Mouse (Mus musculus) neutrophil, adult 5-6 weeks (primary cell): ENCODE results near the gene Scp2. TPM values are rescaled to one million over a fixed set of nuclear protein-coding genes. Genes with fewer than 3 reads are reported as not detected.

ENCODE experiments used
- ATAC-seq: fragments of 151-379, 151-347 bp; 2 replicates; pipeline ENCODE4 v1.8.0; 2017; ENCODE audit warnings: mild to moderate bottlenecking, moderate TSS enrichment; ENCODE audit not compliant: insufficient number of reproducible peaks, poor library complexity, low FRiP score, severe bottlenecking; ENCODE audit errors: extremely low read depth
- total RNA-seq: library from RNA; stranded (forward); fragments of 200-1000 nt; gene quantifications from 2 replicates; pipeline ENCODE4 v1.2.3, GENCODE M21; 2017

Scp2 gene
- total RNA-seq, 1 experiment from 2014 or later = 172 TPM

GRCm38 (mm10) chr4:108030888-108031501, 113.8 kb downstream of the Scp2 start:
- no peak for ATAC-seq

GRCm38 (mm10) chr4:108026193-108026592, 118.6 kb downstream of the Scp2 start:
- no peak for ATAC-seq

GRCm38 (mm10) chr4:108025269-108025668, 119.5 kb downstream of the Scp2 start:
- no peak for ATAC-seq

GRCm38 (mm10) chr4:108024641-108025040, 120.2 kb downstream of the Scp2 start:
- no peak for ATAC-seq

GRCm38 (mm10) chr4:108023186-108023585, 121.6 kb downstream of the Scp2 start:
- ATAC-seq = no peak

- ATAC-seq = no peak
Measured at GRCm38 (mm10) chr4:108020178-108020577, 124.6 kb downstream of the Scp2 start.

GRCm38 (mm10) chr4:108018961-108019921, 125.6 kb downstream of the Scp2 start:
- ATAC-seq = no peak

- ATAC-seq = no peak
Measured at GRCm38 (mm10) chr4:108018241-108018923, 126.4 kb downstream of the Scp2 start.

GRCm38 (mm10) chr4:108017839-108018238, 127.0 kb downstream of the Scp2 start:
- ATAC-seq = no peak

GRCm38 (mm10) chr4:108016321-108016720, 128.5 kb downstream of the Scp2 start:
- ATAC-seq = no peak

GRCm38 (mm10) chr4:108015067-108015765, 129.6 kb downstream of the Scp2 start:
- no peak for ATAC-seq

- no peak for ATAC-seq
Measured at GRCm38 (mm10) chr4:108014466-108014865, 130.3 kb downstream of the Scp2 start.

GRCm38 (mm10) chr4:108008541-108008940, 136.3 kb downstream of the Scp2 start:
- no peak for ATAC-seq

- no peak for ATAC-seq
Measured at GRCm38 (mm10) chr4:108007532-108008103, 137.2 kb downstream of the Scp2 start.

GRCm38 (mm10) chr4:108005328-108005727, 139.5 kb downstream of the Scp2 start:
- no peak for ATAC-seq

GRCm38 (mm10) chr4:107999380-107999779, 145.4 kb downstream of the Scp2 start:
- ATAC-seq = no peak

GRCm38 (mm10) chr4:107998641-107999332, 146.0 kb downstream of the Scp2 start:
- no peak for ATAC-seq

GRCm38 (mm10) chr4:107996418-107996986, 148.3 kb downstream of the Scp2 start:
- no peak for ATAC-seq
